Mouse (Mus musculus) midbrain, embryonic 16.5 days (tissue): ENCODE results near the gene Kptn. TPM values are rescaled to one million over a fixed set of nuclear protein-coding genes. Genes with fewer than 3 reads are reported as not detected.

ENCODE experiments used
- ATAC-seq: fragments of 200-750 bp; cut with Nextera tagmentation; 2 replicates; pipeline ENCODE4 v1.8.0; 2017; ENCODE audit warnings: moderate TSS enrichment
- H3K27ac ChIP-seq: fragments of 300-500 bp; sonication (generic); 2 replicates; pipeline ENCODE4 v1.5.1; 2014; ENCODE audit warnings: mild to moderate bottlenecking, low read length, mixed read lengths
- H3K27me3 ChIP-seq: fragments of 300-500 bp; sonication (generic); 2 replicates; pipeline ENCODE4 v1.6.1; 2014; ENCODE audit warnings: low read depth, low read length, mixed read lengths; ENCODE audit not compliant: control insufficient read depth, insufficient read depth
- H3K36me3 ChIP-seq: fragments of 300-500 bp; sonication (generic); 2 replicates; pipeline ENCODE4 v1.6.1; 2014; ENCODE audit warnings: mild to moderate bottlenecking, low read length, moderate library complexity, mixed read lengths; ENCODE audit not compliant: control insufficient read depth, insufficient read depth
- H3K4me1 ChIP-seq: fragments of 300-500 bp; sonication (generic); 2 replicates; pipeline ENCODE4 v1.6.1; 2014; ENCODE audit warnings: mild to moderate bottlenecking, low read length, mixed read lengths; ENCODE audit not compliant: control insufficient read depth, insufficient read depth
- H3K4me2 ChIP-seq: fragments of 300-500 bp; sonication (generic); 2 replicates; pipeline ENCODE4 v1.6.1; 2014; ENCODE audit warnings: mild to moderate bottlenecking, low read length, mixed read lengths
- H3K4me3 ChIP-seq: fragments of 300-500 bp; sonication (generic); 2 replicates; pipeline ENCODE4 v1.5.1; 2014; ENCODE audit warnings: low read depth, mild to moderate bottlenecking, low read length, moderate library complexity, mixed read lengths
- H3K9ac ChIP-seq: fragments of 300-500 bp; sonication (generic); 2 replicates; pipeline ENCODE4 v1.6.1; 2014; ENCODE audit warnings: low read depth, low read length, mixed read lengths
- H3K9me3 ChIP-seq: fragments of 300-500 bp; sonication (generic); replicated peaks from 2 replicates; pipeline ENCODE4 v1.6.1; 2014; ENCODE audit warnings: mild to moderate bottlenecking, low read length, mixed read lengths; ENCODE audit not compliant: control insufficient read depth, poor library complexity, severe bottlenecking
- WGBS: fragments of 180-500 bp; shearing (Covaris S2); extraction: QIAGEN DNeasy Blood & Tissue Kit; methylation state at CpG from one replicate; pipeline ENCODE4 v1.1.7; 2014; 5-methylcytosine and 5-hydroxymethylcytosine counted together
- polyA plus RNA-seq: library from polyadenylated mRNA; unstranded; fragments of >200 nt; fragmentation: Nextera tagmentation; extraction: Ambion mirVana; gene quantifications from 2 replicates; pipeline ENCODE4 v1.2.1, GENCODE M21; 2015

Kptn gene
- polyA plus RNA-seq, 1 experiment from 2014 or later = 53.6 TPM

DNA sequence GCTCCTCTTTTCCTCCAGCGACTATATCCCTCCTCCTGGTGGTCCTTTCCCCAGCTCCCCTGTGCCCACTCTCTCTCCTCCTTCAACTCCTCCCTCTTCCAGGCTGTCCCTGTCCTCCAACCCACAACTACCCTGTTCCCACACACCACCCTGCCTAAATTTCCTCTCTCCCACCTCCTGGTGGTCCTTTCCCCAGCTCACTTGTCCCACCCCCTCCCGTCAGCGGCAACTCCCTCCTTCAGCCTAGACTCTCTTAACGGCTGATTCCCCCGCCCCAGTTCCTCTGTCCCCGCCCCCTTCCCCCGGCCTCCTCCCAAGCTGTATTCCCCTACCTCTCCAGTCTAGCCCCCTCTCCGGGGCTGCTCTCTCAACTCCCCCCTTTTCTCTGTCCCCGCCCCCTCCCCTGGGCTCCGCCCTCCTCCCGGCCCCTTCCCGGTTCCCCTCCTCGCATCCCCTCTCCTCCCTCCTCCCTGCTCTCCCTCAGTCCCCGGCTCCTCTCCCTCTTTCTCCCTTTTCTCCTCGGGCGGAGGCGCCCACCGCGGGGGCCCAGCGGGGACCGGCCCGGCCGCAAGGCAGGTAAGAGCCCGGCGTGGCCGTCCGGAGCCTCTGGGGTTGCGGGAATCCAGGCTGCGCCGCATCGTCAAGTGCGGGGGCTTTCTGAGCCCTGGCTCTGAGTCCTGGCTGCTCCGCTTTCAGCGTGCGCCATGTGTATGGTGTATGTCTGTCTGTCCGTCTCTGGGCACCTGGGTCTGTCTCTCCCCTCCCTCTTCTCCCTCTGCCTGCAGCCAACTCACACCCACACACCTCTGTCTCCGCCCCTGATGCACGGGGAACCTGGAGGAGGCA is 10.4 kb downstream of the Kptn start:
- Histone ChIP-seq H3K27me3 (no peaks in the 10 kb centered on the region), H3K4me2 (peak overlapping the region; percentile 74), H3K9ac (peak overlapping the region; percentile 78), H3K9me3 (no peaks in the 10 kb centered on the region), H3K27ac (peak overlapping the region; percentile 79), H3K36me3 (peaks cover 3% of the 10 kb centered on the region; the same call in 1 of the 2 replicates), H3K4me1 (peaks cover 42% of the 10 kb centered on the region), H3K4me3 (peak overlapping the region; percentile 61)
- under 1% methylated on average over 36 of the region's 38 CpGs for WGBS
- ATAC-seq = peak; percentile 74

DNA sequence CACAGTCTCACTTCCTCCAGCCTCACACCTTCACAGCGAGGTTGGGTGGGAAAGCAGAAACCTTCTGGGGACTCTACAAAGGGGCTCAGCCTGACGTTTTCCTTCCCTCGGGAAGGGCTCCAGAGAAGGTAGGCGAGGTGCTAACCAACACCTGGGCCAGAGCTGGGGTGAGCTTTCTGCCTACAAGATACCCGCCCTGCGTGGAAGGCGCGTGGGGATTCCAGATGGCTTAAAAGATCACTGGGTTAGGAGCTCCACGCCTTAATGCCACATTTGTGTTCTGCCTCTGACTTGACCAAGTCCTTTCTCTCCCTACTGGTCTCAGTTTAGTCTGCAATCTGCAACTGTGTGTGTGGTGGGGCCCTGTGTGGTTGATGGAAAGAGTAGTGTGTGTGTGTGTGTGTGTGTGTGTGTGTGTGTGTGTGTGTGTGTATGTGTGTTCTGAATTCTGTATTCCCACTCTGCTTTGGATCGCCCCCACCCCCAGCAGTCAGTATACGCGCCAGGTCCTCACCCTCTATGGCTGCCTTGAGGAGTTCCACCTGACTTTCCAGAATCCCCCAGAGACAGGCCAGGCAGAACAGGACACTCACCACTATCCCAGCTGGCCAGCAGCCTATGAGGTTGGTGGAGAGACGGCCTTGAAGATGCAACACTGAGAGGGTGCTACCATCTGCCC is 11.4 kb downstream of the Kptn start:
- Histone ChIP-seq H3K4me1 (peaks cover 43% of the 10 kb centered on the region), H3K36me3 (no peaks in the 10 kb centered on the region; the same call in 1 of the 2 replicates), H3K4me3 (peak overlapping the region; percentile 61), H3K9me3 (no peaks in the 10 kb centered on the region), H3K9ac (peak overlapping the region; percentile 78), H3K27me3 (no peaks in the 10 kb centered on the region), H3K27ac (peak overlapping the region; percentile 79; the same call in 1 of the 2 replicates), H3K4me2 (peak overlapping the region; percentile 74)
- 38% methylated on average over 13 of the region's 13 CpGs for WGBS
- ATAC-seq = no peak

DNA sequence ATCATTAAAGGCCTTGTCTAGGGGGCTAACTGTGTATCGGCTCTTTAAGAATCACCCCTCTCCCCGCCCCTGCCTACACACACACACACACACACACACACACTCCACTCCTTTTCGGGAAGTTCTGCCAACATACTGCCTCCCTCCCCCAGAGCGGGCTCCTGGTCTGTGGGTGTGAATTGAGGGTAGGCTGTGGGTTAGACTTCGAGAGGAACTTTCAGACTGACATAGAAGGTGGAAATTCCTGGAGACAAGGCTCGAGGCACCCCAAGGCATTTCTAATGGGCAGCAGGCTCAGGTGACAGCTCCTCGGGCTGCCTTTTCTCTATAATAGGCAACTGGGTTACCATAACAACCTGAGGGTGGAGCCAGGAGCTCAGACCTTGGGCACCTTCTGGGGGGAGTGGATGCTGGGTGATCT is 12.5 kb downstream of the Kptn start:
- WGBS = 10% methylated on average over 7 of the region's 7 CpGs
- H3K27me3 ChIP-seq = no peaks in the 10 kb centered on the region
- H3K27ac ChIP-seq = no peak overlapping the region; the same call in 1 of the 2 replicates
- H3K9me3 ChIP-seq = no peaks in the 10 kb centered on the region
- no peak for ATAC-seq
- peaks cover 43% of the 10 kb centered on the region for H3K4me1 ChIP-seq
- no peaks in the 10 kb centered on the region; the same call in 1 of the 2 replicates for H3K36me3 ChIP-seq
- peak overlapping the region; percentile 44 for H3K9ac ChIP-seq
- peak overlapping the region; percentile 74 for H3K4me2 ChIP-seq
- H3K4me3 ChIP-seq = no peak overlapping the region

DNA sequence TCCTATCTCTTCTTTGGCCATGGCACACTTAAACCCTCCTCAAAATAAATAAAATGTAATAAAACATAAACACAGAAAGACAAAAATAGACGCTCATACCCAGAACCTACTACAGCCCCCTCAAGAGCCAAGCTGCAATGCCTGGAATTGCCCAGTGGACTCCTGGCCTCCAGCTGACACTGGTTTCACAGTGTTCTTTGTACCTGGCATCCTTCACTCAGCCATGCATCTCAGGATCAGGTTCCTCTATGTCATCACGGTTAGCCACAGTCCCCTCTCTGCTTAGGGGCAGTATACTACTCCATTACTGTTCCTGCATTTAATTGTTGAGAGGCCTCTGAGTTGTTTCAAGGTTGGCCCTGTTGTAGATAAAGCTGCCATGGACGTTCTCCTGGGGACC is 13.2 kb downstream of the Kptn start:
- Histone ChIP-seq H3K9ac (no peak overlapping the region), H3K9me3 (no peaks in the 10 kb centered on the region), H3K27ac (no peak overlapping the region), H3K36me3 (no peaks in the 10 kb centered on the region; the same call in 1 of the 2 replicates), H3K4me1 (peaks cover 43% of the 10 kb centered on the region), H3K27me3 (no peaks in the 10 kb centered on the region), H3K4me2 (no peak overlapping the region), H3K4me3 (no peak overlapping the region)
- WGBS = 70% methylated on average over 3 of the region's 3 CpGs
- ATAC-seq = no peak

DNA sequence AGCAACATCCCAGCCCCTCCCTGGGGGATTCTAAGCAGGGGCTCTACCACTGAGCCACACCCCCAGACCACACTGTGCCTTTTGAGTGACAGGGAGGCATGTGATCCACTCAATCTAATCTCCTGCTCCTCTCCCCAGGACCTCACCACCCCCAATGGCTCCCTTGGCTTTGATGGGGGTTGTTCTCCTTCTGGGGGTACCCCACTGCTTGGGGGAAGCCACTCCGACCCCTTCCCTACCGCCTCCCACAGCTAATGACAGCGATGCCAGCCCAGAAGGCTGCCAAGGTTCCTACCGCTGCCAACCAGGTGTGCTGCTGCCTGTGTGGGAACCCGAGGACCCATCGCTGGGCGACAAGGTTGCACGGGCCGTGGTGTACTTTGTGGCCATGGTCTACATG is 14.0 kb downstream of the Kptn start:
- H3K36me3 ChIP-seq = no peaks in the 10 kb centered on the region; the same call in 1 of the 2 replicates
- H3K4me2 ChIP-seq = no peak overlapping the region
- no peak overlapping the region for H3K4me3 ChIP-seq
- H3K4me1 ChIP-seq = peaks cover 39% of the 10 kb centered on the region
- no peak overlapping the region for H3K9ac ChIP-seq
- no peaks in the 10 kb centered on the region for H3K27me3 ChIP-seq
- 95% methylated on average over 9 of the region's 9 CpGs for WGBS
- no peak overlapping the region for H3K27ac ChIP-seq
- H3K9me3 ChIP-seq = no peaks in the 10 kb centered on the region
- ATAC-seq = no peak

DNA sequence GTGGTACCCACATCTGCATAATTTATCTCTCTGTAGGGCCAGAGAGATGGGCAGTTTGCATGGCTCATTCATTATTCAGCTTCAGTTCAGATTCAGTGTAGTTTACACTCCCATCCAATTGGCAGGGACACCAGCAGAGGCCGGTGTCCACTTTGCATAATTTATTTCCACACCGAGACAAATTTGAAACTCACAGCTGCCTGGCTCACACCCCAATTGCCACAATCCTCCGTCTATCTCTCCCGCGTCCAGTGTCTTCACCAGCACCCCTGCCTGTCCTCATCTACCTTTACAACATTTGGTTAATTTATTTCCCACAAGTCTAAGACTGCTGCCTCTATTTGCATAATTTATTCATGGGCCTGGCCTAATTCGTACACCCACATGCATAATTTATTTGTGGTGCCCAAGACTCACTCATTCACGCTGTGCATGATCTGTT is 15.3 kb downstream of the Kptn start:
- Histone ChIP-seq H3K36me3 (no peaks in the 10 kb centered on the region; the same call in 1 of the 2 replicates), H3K9me3 (no peaks in the 10 kb centered on the region), H3K4me3 (no peak overlapping the region), H3K27ac (peak overlapping the region; percentile 2), H3K9ac (no peak overlapping the region), H3K4me1 (peaks cover 32% of the 10 kb centered on the region), H3K4me2 (peak overlapping the region; percentile 6; the same call in 1 of the 2 replicates), H3K27me3 (no peaks in the 10 kb centered on the region)
- WGBS = 16% methylated on average over 7 of the region's 7 CpGs
- peak; percentile 33 for ATAC-seq

DNA sequence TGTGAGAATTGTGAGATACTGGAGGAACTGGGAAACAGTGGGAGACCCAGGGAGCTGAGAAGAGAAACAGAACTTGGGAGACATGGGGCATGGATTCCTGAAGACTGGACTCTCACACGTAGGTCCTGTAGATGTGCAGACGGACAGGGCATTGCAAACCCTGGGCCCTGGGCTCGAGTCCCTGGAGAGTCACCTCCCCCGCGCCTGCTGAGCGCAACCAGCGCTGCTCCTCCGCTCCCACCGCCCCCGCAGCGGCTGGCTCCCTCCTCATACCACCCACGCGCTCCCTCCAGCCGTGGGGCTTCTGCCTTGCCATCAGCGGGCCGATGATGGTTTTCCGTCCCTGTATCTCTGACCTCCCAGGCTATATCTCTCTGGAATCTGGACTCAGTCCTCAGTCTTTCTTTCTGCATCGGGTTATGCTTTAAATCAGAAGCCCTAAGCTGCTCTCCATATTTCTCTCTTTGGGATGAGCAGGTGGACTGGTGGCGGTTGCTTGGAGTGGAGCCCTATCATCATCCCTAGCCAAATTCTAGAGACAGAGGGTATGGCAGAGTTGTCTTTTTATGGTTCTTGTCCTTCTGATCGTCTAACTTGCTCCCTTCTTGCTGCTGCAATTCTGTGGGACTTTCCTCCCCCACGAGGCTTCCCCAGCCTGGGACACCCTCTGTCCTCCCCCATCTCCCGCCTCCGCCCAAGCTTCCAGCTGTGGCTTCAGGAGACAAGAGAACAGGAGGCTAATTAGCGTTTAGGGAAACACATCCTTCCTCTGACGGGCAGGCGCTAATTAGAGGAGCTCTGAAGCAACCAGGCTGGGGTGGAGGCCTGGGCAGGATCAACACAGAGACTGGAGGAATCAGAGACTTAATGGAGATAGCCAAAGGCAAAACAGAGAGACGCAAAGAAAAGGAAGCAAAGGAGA is 27.1 kb downstream of the Kptn start:
- no peak overlapping the region for H3K27ac ChIP-seq
- ATAC-seq = no peak
- no peaks in the 10 kb centered on the region for H3K4me1 ChIP-seq
- H3K4me2 ChIP-seq = no peak overlapping the region
- 34% methylated on average over 27 of the region's 27 CpGs for WGBS
- no peak overlapping the region for H3K9ac ChIP-seq
- 0 out of 2 replicates have a peak, but pooled peaks cover 2% of the 10 kb centered on the region for H3K36me3 ChIP-seq
- no peaks in the 10 kb centered on the region for H3K27me3 ChIP-seq
- H3K4me3 ChIP-seq = no peak overlapping the region
- H3K9me3 ChIP-seq = no peaks in the 10 kb centered on the region

DNA sequence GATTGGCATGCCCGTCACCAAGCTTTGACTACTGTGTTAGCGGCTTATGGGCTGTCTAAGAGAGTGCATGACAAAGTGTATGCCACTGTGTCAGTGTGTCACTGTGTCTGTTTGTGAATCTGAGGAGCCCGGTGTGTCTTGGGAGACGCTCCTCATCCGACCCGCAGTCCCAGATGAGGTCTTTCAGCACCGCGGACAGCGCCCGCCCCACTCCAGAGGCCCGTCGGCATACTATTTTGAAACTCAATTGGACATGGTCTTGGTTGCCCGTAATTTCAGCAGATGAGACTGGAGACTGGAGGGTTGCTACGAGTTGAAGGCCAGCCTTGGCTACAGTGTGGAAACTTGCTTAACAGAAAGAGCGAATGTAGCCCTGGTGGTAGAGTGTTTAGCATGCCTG is 27.9 kb downstream of the Kptn start:
- no peak overlapping the region for H3K4me3 ChIP-seq
- H3K9ac ChIP-seq = no peak overlapping the region
- no peaks in the 10 kb centered on the region for H3K4me1 ChIP-seq
- ATAC-seq = no peak
- H3K27me3 ChIP-seq = no peaks in the 10 kb centered on the region
- H3K4me2 ChIP-seq = no peak overlapping the region
- 0 out of 2 replicates have a peak, but pooled peaks cover 2% of the 10 kb centered on the region for H3K36me3 ChIP-seq
- WGBS = 23% methylated on average over 15 of the region's 15 CpGs
- H3K27ac ChIP-seq = no peak overlapping the region
- no peaks in the 10 kb centered on the region for H3K9me3 ChIP-seq
